Mouse (Mus musculus): ENCODE results near the gene Rims3. TPM values are rescaled to one million over a fixed set of nuclear protein-coding genes. Genes with fewer than 3 reads are reported as not detected.
A peak's percentile ranks its signal among the peaks of the same experiment; 100 is the strongest.

Rims3 gene
- polyA plus RNA-seq (2015; fragmentation: Nextera tagmentation; extraction: Ambion mirVana): 25.4 and 27.0 TPM in 2 replicates

DNA sequence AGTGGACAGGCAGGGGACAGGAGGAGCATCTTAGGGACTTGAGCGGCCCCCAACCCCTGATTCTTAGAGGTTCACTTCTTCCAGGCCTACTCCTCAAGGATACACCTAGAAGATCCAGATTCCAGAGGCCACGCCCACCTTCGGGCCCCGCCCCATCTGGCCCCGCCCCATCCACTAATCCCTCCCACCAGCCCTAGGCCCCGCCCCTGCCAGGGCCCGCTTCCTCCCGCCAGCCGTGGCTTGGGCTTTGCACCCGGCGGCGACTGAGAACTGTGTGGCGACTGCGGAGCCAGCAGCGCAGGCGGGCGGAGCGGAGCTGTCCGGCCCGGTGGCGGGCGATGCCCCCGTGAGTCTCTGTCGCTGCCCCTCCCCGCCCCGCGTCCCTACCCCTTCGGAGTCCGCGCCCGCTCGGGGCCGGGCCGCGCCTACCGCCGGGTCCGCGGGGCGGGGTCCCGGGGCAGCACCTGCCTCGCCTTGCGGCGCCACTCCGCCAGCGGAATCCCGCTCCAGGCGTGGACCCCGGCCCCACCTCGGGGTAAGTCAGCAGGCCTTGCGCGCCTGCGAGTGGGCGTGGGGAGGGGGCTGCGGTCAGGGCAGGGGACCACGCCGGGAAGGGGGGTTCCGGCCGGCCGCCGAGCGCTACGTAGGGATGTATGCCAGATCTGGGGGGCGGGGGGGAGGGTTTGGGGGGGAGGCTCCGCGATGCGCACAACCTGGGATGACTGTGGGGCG is at the start of gene Rims3:
Gene Rims3, plus strand, starts transcription at position 229 of the 732 bp plus-strand sequence.
- peak within 1 kb of the TSS; percentile 69 for H3K9ac ChIP-seq
- H3K4me3 ChIP-seq: peak within 1 kb of the TSS; percentile 75
- peak; percentile 77 for ATAC-seq (replicated peaks)
- 1% methylated on average over 62 of the region's 68 CpGs for WGBS
- H3K27me3 ChIP-seq (replicated peaks): peaks cover 5% of the 10 kb centered on the region
- no peaks in the 10 kb centered on the region for H3K36me3 ChIP-seq (replicated peaks)
- H3K4me2 ChIP-seq: peak within 1 kb of the TSS; percentile 75
- H3K9me3 ChIP-seq: no peaks in the 10 kb centered on the region
- H3K4me1 ChIP-seq: peaks cover 24% of the 10 kb centered on the region
- H3K27ac ChIP-seq: peak within 1 kb of the TSS; percentile 53

DNA sequence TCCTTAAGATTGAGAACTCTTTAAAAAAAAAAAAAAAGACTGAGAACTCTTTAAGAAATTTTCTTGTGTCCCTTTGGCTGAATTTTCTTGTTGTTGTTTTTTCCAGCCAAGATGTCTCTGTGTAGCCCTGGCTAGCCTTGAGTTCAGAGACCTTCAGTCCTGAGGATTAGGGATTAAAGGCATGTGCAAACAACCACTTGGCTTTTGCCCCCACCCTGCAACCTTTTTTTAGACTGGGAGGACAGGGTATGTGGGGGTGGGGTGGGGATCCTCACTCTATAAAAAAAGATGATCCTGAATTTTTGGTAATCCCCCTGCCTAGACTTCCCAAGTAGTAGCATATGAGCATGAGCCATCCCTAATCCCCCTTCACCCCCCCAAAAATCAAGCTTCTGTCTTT is 48.8 kb upstream of the Rims3 start:
- no peak overlapping the region for H3K27ac ChIP-seq
- H3K4me1 ChIP-seq: peaks cover 6% of the 10 kb centered on the region; the same call in 1 of the 2 replicates
- no peak overlapping the region for H3K9ac ChIP-seq
- H3K36me3 ChIP-seq (replicated peaks): no peaks in the 10 kb centered on the region
- H3K4me3 ChIP-seq: no peak overlapping the region
- H3K27me3 ChIP-seq (replicated peaks): no peaks in the 10 kb centered on the region
- ATAC-seq (replicated peaks): no peak
- H3K4me2 ChIP-seq: no peak overlapping the region
- no peaks in the 10 kb centered on the region for H3K9me3 ChIP-seq

DNA sequence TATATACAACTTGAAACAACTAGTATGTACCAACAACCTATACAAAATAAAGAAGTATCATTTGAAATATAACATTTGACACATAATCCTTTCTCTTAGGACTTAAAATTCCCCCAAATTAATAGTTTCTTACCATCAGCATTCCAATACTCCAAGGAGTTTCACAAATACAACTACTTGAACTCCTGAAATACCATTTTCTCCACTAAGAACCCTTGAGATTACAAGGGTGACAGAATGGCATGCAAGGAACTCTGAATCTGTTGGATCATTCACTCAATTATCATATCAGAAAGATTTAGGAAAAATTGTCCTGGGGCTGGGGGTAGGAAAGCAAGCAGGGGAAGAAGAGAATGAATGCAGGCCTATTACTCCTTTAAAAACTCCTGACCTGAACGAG is 40.9 kb upstream of the Rims3 start:
- no peak for ATAC-seq (replicated peaks)
- peak overlapping the region; percentile 40; the same call in 1 of the 2 replicates for H3K9ac ChIP-seq
- 10% methylated on average over 1 of the region's 1 CpGs for WGBS

DNA sequence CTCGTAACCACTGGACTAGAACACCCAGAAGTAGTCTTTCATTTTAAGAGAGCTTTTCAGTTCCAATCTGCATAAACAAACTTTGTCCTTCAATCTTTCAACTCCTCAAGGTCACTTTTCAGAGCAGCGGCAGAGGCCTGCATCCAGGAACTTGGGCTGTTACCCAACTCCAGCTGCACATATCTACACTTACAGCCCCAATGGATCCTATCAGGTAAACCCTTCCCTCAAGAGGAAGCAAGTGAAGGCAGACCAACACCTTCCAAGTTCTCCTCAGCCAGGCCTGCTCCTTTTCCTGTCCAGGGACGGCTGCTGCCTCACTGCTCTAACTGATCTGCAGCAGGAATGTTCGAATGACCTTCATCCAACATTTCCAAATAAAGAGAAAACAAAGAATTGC is 40.4 kb upstream of the Rims3 start:
- Histone ChIP-seq H3K27me3 (replicated peaks) (no peaks in the 10 kb centered on the region), H3K4me2 (peak overlapping the region; percentile 68), H3K4me3 (peak overlapping the region; percentile 62), H3K27ac (no peak overlapping the region), H3K9ac (peak overlapping the region; percentile 40), H3K9me3 (no peaks in the 10 kb centered on the region), H3K36me3 (replicated peaks) (no peaks in the 10 kb centered on the region), H3K4me1 (peaks cover 51% of the 10 kb centered on the region)
- 44% methylated on average over 4 of the region's 4 CpGs for WGBS
- ATAC-seq (replicated peaks): no peak

More for the DNA sequence above, 40.9 kb upstream of the Rims3 start:
- peaks cover 51% of the 10 kb centered on the region for H3K4me1 ChIP-seq
- H3K27me3 ChIP-seq (replicated peaks): no peaks in the 10 kb centered on the region
- H3K4me3 ChIP-seq: peak overlapping the region; percentile 62
- no peaks in the 10 kb centered on the region for H3K9me3 ChIP-seq
- H3K4me2 ChIP-seq: peak overlapping the region; percentile 68
- H3K36me3 ChIP-seq (replicated peaks): no peaks in the 10 kb centered on the region
- H3K27ac ChIP-seq: no peak overlapping the region

DNA sequence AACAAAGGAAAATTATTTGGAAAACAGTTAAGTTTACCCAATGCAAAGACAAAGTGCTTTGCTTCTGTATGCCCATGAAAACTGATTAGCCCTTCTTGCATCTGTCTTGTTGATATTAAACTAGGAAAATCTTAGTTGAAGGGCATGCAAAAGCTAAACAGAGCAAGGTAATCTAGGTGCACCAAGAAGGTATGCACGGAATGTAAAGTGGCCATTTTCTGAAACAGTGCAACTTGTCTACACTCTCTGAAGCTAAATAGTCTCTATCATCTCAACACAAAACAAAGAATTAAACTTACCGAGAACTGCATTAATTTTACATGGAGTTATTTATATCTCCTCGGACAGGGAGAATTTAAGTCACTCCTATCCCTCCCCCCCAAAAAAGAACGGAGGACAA is 39.5 kb upstream of the Rims3 start:
- 0 out of 2 replicates have a peak, but pooled peaks have one; percentile 10 for ATAC-seq (replicated peaks)
- H3K9me3 ChIP-seq: no peaks in the 10 kb centered on the region
- H3K27me3 ChIP-seq (replicated peaks): no peaks in the 10 kb centered on the region
- peak overlapping the region; percentile 62 for H3K4me3 ChIP-seq
- peak overlapping the region; percentile 60 for H3K27ac ChIP-seq
- WGBS: 6% methylated on average over 4 of the region's 4 CpGs
- peak overlapping the region; percentile 68 for H3K4me2 ChIP-seq
- H3K36me3 ChIP-seq (replicated peaks): no peaks in the 10 kb centered on the region
- H3K4me1 ChIP-seq: peaks cover 45% of the 10 kb centered on the region
- peak overlapping the region; percentile 40 for H3K9ac ChIP-seq

DNA sequence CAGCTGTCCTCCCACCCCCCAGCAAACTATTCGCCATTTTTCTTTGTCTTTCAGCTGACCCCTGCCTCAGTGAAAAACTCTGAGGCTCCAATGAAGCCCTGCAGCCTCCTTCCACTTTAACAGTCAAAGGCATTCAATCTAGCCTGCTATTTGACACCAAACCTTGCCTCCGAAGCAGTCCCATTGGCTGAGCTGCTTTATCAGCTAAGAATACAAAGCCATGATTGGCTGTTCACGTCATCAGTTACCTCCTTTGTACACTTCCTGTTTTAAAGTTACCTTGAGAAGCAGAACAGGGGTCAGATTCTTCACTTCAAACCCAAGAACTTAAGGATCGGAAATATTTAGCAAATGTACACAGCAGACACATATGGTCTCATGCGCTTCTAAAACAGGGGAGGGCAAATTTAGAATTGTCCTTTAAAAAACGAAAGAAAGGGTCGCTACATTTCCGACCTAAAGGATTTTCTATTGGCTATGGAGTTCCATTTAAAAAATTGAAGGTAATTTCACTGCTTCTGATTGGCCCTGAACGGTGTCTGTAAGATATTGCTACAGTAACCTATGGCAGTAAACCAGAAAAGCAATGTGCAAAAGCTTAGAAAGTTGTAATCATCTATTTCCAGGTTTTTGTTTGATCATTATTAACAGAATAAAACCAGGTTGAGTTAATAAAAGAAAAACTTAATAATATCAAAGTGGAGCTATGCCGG is 38.8 kb upstream of the Rims3 start:
- WGBS: 7% methylated on average over 10 of the region's 10 CpGs
- peak; percentile 99 for ATAC-seq (replicated peaks)
- H3K27ac ChIP-seq: peak overlapping the region; percentile 60
- H3K4me3 ChIP-seq: peak overlapping the region; percentile 62
- no peaks in the 10 kb centered on the region for H3K27me3 ChIP-seq (replicated peaks)
- H3K36me3 ChIP-seq (replicated peaks): no peaks in the 10 kb centered on the region
- H3K4me2 ChIP-seq: peak overlapping the region; percentile 68
- peaks cover 45% of the 10 kb centered on the region for H3K4me1 ChIP-seq
- peak overlapping the region; percentile 40 for H3K9ac ChIP-seq
- no peaks in the 10 kb centered on the region for H3K9me3 ChIP-seq

DNA sequence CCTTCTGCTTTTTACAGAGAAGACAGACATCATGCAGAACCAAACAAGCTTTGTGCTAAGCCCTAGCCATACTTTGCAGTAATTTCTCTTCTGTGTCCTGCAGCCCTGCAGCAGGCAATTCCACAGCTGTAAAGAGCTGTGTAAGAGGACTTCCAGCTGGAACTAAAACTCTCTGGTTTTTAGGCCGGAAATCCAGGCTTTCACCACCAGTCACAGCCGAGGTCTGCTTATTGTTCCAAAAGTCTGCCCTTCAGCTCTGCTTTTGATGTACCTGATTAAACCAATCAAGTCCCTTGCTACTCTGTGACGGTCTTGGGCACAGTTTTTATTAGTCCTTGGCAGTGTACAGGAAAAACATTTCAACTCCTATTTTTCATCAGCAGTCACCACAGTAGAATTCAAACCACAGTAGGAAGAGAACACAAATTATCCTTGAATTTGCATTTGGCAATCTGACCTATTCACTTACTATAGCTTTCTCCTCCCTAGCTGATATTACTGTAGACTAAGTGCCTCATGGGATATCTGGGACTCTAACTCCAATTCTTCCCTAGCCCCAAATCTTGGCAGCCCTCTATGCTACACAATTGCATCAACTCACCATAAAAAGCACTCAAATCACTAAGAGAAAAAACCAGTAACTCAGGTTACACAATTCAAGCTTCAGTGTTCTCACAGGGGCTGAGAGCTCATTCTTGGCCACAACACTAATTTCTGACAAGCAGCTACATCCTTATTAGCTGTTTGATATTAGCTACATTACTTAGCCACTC is 37.4 kb upstream of the Rims3 start:
- no peaks in the 10 kb centered on the region for H3K9me3 ChIP-seq
- no peaks in the 10 kb centered on the region for H3K36me3 ChIP-seq (replicated peaks)
- ATAC-seq (replicated peaks): no peak
- H3K27me3 ChIP-seq (replicated peaks): no peaks in the 10 kb centered on the region
- H3K9ac ChIP-seq: no peak overlapping the region
- peaks cover 43% of the 10 kb centered on the region for H3K4me1 ChIP-seq
- no peak overlapping the region for H3K4me3 ChIP-seq
- no peak overlapping the region for H3K27ac ChIP-seq
- H3K4me2 ChIP-seq: no peak overlapping the region
- 26% methylated on average over 3 of the region's 3 CpGs for WGBS

DNA sequence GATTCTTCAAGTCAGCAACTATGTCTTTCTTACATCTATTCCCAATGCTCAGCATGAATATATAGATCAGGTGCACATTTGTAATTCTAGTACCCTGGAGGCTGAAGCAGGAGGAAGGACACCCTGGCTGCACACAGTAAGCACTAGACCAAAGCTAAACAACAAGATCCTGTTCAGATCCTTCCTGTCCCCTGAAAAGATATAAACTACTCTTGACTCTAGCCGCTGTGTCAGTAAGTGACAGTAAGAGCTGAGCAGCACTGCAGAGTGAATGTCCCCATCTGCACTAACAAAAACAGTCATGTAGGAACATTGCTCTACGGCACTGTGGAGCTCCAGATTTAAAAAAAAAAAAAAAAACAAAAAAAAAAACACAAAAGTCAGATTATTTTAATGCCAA is 36.7 kb upstream of the Rims3 start:
- Histone ChIP-seq H3K27ac (no peak overlapping the region), H3K9ac (no peak overlapping the region), H3K4me3 (no peak overlapping the region), H3K36me3 (replicated peaks) (no peaks in the 10 kb centered on the region), H3K9me3 (no peaks in the 10 kb centered on the region), H3K4me1 (peaks cover 40% of the 10 kb centered on the region), H3K27me3 (replicated peaks) (no peaks in the 10 kb centered on the region), H3K4me2 (no peak overlapping the region)
- 92% methylated on average over 2 of the region's 2 CpGs for WGBS
- ATAC-seq (replicated peaks): no peak

DNA sequence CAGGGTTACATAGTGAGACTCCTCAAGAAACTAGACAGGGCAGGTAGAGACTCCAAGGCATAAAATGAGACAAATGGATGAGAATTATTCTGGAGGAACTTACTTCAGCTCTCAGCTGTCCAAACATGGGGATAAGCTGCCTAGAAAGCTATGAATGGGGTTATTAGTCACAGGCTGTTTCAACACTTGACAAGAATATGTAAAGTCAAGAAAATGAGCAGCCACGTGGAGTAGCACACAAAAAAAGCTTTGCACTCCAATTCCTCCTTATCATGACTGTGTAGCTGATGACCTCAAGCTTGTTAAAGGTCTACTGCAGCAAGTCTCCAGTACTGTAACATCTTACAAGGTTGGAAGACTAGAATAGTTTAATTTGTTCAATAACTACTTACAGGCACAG is 35.3 kb upstream of the Rims3 start:
- Histone ChIP-seq H3K9ac (no peak overlapping the region), H3K9me3 (no peaks in the 10 kb centered on the region), H3K27ac (no peak overlapping the region), H3K4me2 (no peak overlapping the region), H3K4me1 (peaks cover 40% of the 10 kb centered on the region), H3K4me3 (no peak overlapping the region), H3K36me3 (replicated peaks) (no peaks in the 10 kb centered on the region), H3K27me3 (replicated peaks) (no peaks in the 10 kb centered on the region)
- ATAC-seq (replicated peaks): no peak
- 36% methylated on average over 1 of the region's 1 CpGs for WGBS

DNA sequence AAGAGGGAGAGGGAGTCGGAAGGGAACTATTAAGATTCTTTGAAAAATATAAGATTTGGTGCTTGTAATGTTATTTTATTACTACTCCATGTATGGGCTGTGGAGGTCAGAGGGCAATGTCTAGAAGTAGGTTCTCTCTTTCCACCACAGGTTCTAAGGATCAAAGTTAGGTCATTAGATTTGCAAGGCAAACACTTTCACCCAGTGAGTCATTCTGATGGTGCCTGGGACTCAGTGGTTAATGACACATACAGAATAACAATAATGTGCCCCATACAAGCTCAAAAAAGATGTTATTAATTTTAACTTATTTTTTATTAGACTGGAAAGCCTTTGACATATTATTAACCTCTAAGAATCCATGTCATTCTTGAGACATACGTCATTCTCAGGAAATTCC is 34.7 kb upstream of the Rims3 start:
- WGBS: 95% methylated on average over 2 of the region's 2 CpGs
- ATAC-seq (replicated peaks): no peak
- Histone ChIP-seq H3K36me3 (replicated peaks) (no peaks in the 10 kb centered on the region), H3K4me2 (no peak overlapping the region), H3K4me1 (peaks cover 39% of the 10 kb centered on the region), H3K9ac (no peak overlapping the region), H3K27me3 (replicated peaks) (no peaks in the 10 kb centered on the region), H3K4me3 (no peak overlapping the region), H3K27ac (no peak overlapping the region), H3K9me3 (no peaks in the 10 kb centered on the region)

DNA sequence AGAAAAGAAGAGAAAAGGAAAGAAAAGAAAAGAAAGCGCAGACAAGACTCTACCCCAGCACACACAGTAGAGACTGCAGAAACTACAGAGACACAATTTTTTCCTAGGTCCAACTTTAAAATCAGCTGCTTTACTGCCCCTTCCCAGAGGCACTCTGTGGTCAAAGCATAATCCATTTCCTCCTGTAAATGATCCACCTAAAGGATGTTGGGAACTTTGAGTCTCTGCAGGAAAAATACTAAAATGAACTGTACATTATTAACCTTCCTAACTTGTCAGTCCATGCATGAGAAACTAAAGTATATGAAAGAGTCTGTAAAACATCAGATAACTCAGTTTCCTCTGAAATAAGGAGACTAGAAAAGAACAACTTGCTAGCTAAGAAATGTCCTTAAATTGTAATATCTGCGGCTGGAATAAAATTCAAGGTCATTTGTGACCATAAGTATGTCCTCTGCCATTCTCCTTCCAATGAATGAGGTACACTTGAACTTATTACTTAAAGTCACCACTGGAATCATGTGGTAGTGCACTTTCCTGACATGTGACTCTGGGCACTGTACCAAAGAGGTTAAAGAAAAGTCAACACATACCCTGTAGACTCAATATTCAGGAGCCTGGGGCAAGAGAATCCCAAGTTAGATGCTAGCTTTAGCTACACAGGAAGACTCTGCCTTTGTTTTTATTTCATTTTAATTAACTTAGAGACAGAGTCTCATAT is 32.3 kb upstream of the Rims3 start:
- Histone ChIP-seq H3K4me3 (no peak overlapping the region), H3K9ac (no peak overlapping the region), H3K27ac (no peak overlapping the region), H3K4me2 (no peak overlapping the region), H3K36me3 (replicated peaks) (no peaks in the 10 kb centered on the region), H3K4me1 (peaks cover 29% of the 10 kb centered on the region), H3K9me3 (no peaks in the 10 kb centered on the region), H3K27me3 (replicated peaks) (no peaks in the 10 kb centered on the region)
- 90% methylated on average over 2 of the region's 2 CpGs for WGBS
- no peak for ATAC-seq (replicated peaks)
